Mouse (Mus musculus) lung, adult 2 months (tissue): ENCODE measurements around the gene Gmnn.

Experiments used
- CTCF ChIP-seq: fragments of 200-500 bp; IDR thresholded peaks from 2 replicates; pipeline ENCODE4 v1.5.1; 2011; ENCODE audit warnings: mild to moderate bottlenecking, low read length, control low read depth; ENCODE audit not compliant: insufficient read depth
- POLR2A ChIP-seq: fragments of 200-500 bp; IDR thresholded peaks from 2 replicates; pipeline ENCODE4 v1.6.1; 2011; ENCODE audit warnings: low read depth, mild to moderate bottlenecking, control low read depth, low read length, borderline replicate concordance; ENCODE audit errors: extremely low read depth

GRCm38 (mm10) chr13:24717677-24718076, 44.0 kb downstream of the Gmnn start:
- no peak for TF ChIP-seq POLR2A
- no peak for TF ChIP-seq CTCF
